Mouse (Mus musculus) thymus, postnatal 4 days (tissue): Measurements from ENCODE around the gene Ciz1.

Experiments
- DNase-seq: peaks from one replicate; pipeline ENCODE4 v3.0.0; 2021

Ciz1 gene

DNA sequence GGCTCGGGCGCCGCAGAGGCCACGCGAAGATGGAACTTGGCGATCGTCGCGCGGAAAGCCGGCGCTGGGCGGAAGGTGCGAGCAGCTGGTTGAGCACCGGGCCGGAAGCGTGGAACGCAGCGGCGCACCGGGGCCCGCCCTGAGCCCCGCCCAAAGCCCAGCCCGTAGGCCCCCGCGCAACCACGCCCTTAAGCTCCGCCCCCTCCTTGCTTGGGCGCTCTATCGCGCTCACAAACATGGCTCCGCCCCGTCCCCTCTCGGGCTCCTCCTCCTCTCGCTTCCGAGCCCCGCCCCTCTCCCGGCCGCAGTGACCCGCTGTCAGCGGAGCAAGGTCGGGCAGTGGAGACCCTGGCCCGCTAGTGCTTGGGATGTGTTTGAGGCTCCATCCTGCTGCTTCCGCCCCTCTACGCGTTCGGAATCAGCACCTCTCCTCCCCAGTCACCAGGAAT lies 29.7 kb downstream of the Ciz1 start, which contains the start of gene 1110008P14Rik:
1110008P14Rik (minus strand) TSS at position 164 of the 449 bp plus-strand sequence.
- peak; percentile 99 for DNase-seq

DNA sequence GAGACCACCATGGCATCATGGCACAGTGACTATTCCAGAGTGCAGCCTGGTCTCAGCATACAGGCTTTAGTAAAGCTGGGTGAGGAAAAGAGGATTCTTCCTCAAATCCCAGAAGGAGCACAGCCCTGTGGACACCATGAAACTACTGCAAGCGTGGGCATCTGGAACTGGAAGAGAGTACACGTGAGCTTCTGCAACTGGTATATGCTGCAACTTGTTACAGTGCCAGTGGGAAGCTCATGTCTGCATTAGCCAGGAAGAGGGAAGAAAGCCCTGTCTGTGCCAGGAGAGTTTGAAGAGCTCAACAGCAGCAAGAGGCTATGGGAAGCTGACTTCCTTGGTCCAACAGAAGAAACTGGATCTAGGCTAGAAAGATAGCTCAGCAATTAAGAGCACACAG lies 30.6 kb downstream of the Ciz1 start:
- DNase-seq = no peak

DNA sequence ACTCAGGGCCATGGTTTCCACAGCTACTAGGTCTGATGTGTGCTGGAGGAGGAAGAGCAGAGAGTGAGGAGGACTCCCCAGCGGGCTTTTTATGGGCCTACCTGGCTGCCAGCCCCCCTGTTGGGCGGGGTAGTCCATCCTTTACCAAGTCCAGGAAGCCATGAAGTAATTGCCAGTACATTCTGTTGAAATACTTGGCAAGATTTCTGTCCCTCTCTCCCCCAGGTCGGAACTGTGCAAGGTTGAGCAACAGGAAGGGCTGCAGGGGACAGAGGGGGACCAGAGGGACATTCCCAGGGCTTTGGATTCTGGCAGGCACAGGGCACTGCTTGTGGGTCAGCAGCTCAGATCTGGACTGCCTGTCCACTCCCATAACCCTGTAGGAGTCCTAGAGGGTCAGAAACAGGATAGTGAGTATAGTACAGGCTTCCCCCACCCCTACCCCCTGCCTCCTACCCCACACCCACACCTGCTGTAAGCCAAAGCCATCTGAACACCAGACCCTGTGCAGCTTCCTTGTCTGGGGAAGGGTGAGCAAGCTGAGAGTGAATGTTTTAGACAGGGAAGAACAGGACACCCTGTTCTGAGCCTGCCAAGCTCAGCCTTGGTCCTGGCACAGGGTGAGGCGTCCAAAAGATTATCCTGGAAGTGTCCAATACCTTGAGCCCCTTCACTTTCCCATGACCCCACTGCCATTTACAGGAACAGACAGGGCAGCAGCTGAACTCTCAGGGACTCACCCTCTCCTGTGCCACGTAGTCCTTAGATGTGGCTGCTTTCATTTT lies 35.8 kb downstream of the Ciz1 start, which contains the start of gene Lcn2:
Lcn2 (minus strand) TSS at position 547 of the 785 bp plus-strand sequence.
- no peak for DNase-seq

DNA sequence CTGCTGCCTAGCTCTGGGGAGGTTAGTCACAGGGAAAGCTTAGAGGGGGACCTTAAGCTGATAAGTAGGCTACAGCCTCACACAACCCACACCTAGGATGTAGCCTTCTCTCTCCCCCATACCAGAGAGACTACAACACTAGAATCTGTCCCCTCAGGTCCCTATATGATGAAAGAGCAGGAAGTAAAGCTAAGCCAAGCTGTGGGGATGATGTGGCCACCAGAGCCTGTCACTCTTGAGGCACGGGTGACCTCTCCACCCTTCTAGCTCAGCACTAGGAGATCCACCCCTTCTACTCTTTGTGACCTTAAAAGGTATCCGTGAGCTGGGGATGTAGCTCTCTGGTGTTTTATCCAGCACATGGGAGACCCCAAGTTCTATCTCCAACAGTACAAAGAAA lies 37.0 kb downstream of the Ciz1 start:
- no peak for DNase-seq

DNA sequence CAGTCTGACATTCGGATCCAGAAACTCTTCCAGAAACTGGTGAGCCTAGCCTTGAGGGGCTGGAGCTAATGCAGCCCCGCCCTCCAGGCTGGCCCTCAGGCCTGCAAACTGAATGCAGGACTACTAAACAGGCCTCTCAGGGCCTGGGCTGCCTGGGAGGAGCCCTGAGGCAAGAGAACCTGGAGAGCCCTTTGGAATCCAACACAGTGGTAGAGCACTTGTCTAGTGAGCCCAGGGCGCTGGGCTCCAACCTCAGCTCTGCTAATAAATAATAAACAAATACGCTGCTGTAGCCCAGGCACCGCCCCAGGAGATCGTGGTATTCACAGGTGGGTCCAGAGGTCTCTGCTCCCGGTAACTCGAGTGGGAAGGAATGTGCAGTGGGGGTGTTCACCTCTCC lies 38.7 kb downstream of the Ciz1 start:
- no peak for DNase-seq

DNA sequence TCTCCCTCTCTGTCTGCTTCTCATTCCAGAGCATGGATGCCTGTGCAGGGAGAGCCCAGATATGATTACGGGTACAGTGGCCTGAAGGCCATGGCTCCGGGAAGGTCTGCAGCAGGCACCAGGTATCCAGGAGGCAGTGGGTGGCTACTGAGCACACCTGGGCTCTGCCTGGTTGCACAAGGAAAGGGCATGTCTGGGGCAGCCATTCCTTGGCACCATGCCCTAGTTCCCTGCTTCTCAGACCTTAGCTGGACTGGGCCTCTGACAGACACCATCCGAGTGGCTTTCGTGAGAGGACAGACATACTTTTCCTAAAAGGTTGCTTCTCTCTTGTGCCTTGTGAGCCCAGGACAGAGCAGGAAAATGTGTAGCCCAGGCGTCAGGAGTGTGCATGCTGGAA lies 39.9 kb downstream of the Ciz1 start:
- no peak for DNase-seq

DNA sequence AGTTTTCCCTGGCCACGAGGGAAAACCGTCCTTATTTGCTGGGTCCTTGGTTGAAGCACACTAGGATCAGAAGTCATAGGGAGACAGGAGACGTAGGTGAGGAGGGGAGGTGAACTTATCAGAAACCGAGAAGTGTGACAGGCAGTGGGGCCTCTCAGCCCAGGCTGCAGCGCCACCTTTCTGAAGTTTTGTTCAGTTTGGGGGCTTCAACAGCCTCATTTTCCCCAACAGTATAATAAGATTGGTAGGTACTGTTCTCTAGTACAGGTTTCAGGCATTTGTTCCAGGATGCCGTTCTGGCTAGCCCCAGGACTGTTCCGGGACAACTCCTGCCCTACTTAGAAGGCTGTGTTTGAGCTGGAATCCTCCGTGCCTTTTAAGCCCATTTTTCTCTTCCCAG lies 42.8 kb downstream of the Ciz1 start:
- peak; percentile 82 for DNase-seq

DNA sequence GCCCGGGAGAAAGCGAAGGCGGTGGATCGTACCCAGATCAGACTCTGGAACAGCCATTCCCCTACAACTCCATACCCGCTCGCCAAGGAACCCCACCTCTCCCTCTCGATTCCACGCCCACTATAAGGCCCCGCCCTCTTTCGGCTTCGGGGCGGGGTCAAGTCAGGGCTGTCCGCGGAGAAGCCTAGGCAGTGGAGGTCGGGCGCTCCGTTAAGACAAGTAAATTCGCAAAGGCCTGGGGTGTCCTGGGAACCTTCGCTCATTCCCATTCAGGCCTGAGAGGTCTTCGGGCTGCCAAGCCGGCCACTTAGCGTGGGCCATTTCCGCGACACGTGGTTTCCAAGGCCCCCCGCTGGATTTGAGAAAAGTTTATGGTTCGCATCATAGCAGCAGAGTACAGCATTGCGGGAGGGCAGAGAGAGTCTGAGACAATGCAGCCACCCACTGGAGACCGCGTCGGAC lies 43.4 kb downstream of the Ciz1 start, which contains the start of gene Ptges2:
Ptges2 (plus strand) TSS at position 413 of the 462 bp plus-strand sequence.
- DNase-seq = peak; percentile 95

DNA sequence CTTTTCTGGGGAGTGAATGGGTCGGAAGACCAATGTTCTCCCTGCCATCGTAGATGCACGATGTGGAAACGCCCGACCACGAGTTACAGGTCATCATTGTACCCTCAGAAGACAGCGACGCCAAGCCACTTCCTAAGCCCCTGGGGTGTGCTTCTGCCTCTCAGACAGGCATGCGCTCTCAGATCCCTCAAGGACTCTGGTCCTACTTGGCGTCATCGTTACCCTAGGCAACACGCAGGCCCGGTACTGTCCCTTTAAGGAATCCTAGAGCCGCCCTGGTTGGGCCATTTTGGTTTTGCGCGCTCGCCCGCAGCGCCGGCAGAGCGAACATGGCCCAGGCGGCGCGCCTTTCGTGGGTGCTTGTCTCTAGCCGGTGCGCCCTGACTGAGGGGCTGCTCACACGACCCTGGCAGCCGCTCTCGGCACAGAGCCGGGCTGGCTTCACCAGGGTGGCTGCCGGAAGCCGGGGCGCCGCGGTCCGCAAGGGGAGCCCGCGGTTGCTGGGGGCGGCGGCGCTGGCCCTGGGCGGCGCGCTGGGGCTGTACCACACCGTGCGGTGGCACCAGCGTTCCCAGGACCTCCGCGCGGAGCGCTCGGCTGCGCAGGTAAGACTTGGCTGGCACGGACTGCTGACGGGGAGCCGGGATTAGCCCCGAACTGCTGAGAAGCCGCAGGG lies 44.0 kb downstream of the Ciz1 start:
- peak; percentile 78 for DNase-seq

DNA sequence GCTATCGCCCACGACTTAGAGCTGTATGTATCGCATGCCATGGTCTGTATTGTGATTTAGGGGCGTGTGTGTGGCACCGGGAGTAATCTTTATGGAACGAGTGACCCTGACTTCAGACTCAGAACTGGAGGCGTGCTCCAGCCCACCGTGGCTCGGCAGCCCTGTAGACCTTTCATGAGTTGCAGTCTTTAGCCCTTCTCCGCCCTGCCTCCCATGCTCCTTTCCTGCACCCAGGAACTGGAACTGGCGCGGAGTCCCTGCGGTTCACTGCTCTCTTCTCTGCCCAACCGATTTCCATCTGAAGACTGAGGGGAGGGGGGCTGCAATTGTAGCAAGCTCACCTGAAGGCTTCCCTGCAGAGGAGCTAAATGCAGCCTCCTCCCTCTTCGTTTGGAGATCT lies 44.6 kb downstream of the Ciz1 start:
- DNase-seq = peak; percentile 45

DNA sequence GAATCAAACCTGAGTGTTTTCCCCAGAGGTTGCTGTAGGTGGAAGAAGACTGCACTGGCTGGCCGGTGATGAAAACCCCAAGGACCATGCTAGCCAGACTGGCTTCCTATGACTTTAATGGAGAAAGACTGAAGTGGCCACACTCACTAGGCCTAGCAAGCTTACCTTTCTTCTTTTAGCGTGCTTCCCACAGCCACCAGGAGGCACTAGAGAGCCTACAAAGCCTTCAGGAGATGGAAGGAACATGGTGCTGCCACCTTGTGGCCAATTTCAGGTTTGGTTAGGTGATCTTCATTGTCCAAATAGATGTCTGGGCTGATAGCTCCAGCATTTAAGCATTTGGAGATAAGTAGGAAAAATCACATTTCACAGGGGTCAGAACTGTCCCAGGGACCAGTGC lies 52.5 kb downstream of the Ciz1 start:
- DNase-seq = peak; percentile 98

DNA sequence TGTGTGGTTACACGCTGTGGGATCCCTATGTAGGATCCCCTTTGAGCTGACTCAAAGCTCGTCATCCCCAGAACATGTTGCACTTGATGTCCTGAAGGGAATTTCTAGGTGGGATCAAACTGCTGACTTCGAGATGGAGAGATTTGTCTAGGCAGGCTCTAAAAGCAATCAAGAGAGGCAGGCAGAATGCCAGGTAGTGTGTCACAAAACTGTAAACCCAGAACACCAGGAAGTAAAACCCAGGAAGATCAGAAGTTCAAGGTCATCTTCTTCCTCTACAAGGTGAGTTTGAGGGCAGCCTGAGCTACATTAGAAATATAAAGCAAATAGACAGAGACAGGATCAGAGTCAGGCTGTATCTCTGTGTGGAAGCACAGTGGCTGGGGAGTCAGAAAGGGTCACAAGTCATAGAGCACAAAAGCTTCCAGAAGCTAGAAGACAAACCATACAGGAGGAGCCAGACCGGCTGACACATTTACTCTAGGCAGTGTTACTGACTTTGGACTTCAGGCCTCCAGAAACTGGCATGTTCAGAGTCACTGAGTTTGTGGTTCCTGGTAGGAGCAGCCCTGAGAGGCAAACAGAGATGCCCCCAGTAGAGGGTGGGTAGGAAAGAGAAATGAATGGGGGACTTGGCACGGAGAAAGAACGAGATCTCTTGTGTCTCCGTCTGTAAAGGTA lies 55.2 kb downstream of the Ciz1 start:
- no peak for DNase-seq

DNA sequence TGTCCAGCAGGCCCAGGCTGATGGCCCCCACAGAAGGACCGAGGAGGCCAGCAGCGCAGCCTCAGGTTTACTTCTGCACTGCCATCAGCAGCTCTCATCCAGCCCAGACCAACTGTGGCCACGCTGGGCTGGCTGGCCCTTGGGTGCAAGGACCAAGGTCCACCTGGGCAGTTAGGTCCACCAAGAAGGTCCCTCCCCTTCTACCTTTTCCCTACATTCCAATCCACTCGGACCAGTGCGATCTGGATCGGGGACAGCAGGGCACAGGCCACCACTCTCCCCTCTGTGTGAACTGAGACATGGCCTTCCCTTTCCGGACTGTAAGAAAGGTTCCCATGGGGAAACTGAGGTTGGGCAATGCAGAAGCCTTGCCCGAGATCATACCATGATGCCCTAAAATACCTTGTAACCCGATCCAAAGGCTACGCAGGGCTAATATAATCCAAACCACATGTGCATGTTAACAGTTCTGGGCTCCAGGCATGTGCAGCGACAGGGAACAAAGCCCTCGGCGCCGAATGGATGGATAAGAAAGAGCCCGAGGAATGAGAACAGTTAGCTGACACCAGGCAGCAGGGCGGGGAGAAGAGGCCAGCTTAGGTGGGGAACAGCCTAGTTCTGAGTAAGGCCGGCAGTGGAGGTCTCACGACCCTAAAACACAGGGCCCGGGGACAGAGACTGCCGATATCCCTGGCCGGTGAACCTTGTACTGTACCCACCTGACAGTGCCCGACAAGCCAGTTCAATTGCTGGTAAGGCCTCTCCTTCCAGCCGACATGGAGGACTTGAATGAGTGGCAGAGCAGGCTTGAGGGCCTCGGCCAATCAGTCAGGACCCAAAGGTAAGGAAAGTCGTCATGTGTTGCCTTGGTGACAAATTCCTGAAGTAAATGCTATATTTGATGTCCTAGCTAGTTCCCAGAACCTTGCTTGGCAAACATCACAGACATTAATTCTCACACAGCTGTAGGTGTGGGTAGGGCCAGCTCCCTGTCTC lies 56.6 kb downstream of the Ciz1 start:
- DNase-seq = no peak

DNA sequence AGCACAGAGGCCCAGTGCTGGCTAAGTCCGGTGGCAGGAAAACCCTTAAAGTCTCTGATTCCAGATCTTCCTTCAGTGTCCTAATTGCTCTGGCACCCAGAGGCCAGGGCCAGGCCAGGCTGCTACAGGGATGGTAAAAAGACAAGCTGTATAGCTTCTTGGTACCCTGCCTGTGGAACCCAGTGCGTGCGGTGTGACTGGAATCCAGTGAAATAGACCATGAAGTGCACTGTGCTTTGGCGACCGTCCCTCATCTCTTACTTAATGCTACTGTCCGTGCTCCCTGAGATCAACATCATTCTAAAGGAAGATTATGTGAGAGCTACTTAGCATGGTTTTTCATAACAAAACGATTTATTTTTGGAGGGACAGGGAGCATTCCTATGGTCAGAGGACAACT lies 59.3 kb downstream of the Ciz1 start:
- DNase-seq = no peak

DNA sequence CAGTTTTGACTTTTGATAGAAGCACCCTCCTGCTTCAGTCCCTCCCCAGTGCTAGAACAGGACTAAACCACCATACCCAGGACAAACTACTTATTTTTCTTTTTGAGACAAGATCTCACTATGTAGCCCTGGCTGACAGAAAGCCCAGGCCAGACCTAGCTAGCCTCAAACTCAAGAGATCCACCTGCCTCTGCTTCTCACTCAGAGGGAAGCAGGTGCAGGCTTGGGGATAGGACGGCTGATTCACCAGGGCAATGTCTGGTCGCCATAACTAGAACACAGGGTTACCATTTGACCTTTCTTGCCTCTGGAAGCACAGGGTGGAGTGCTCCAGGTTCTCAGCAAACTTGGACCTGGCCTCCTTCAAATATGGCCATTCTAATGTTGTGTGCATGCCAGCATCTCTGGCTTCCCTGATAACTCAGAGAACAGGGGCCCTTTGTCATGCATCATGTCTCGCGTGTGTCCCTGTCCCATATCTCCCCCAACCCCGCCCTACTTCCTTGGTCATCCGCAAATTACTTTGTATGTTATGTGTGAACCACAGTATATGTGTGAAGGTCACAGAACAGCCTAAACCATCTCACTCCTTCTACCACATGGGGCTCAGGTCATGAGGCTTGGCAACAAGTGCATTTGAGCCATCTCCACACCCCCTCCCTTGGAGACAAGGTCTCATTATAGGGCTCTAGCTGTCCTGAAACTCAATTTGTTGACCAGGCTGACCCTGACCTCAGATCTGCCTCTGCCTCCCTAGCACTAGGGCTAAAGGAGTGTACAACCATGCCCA lies 60.8 kb downstream of the Ciz1 start:
- no peak for DNase-seq

DNA sequence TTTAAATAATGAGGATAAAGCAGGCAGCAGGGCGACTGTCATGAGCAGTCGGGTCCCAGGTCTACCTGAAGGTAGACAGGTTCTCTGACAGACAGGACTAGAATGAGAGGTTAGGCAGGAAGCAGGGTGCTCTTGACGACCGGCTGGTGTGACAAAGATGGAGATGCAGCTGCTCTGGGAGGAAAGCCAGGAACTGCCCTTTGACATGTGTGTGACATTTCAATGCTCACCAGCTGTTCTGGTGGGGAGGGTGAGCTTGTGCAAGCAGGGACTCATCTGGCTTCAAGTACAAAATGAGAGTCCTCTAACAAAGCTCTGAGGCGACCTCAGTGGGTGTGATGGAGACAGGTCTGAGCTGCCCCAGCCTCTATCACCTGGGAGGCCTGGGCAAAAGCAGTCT lies 61.8 kb downstream of the Ciz1 start:
- no peak for DNase-seq

DNA sequence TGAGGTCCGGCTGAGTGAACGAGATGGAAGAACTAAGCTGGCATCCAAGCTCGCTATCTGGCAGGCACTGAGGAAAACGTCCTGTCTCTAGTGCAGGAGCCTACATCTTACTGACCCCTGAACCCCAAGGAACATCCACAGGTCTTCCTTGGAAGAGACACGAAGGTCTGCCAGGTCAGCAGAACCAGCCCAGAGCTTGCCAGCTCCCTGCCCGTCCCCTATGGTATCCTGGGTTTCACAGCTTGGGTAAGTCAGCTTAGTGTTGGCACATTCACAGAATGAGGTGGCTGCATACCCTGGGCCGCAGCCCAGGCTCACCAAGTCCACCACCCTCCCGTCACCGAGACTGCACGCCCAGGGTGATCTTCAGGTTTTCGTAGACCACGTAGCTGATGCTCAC lies 63.7 kb downstream of the Ciz1 start:
- DNase-seq = no peak

DNA sequence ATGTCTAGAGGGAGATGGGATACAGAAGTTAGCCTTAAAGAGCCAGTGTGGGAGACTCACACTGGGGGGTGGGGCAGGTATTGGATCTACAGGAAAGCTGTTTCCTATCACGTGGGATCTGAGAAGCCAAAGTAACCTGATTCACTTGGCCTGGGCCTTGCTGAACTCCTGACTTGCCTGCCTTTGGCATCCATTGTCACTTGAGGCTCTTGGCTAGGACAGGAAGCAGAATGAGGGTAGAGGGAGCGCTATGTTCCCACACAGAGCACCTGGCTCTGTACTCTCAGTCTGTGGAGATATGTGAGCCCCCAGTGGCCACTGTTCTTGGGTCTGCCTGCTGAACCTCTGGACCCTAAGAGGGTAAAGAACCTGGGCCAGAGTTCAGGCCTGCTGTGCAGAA lies 64.4 kb downstream of the Ciz1 start:
- no peak for DNase-seq

DNA sequence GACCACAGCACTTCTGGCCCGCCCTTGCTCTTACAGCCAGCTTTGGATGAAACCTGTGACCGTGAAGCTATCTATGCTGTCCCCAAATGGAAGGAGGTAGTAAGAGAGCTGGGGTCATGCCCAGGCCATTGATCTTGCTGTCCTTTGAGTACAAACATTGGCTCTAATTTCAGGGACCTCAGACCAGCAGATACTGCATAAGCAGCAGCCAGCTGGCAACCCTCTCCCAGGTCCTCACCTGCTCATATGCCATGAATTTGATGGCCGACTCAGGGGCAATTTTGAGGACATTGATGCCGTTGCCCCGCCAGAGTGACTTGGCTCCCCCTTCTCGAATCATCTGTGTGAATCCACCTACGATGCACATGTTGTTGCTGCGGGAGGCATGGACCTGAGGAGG lies 65.4 kb downstream of the Ciz1 start:
- no peak for DNase-seq

DNA sequence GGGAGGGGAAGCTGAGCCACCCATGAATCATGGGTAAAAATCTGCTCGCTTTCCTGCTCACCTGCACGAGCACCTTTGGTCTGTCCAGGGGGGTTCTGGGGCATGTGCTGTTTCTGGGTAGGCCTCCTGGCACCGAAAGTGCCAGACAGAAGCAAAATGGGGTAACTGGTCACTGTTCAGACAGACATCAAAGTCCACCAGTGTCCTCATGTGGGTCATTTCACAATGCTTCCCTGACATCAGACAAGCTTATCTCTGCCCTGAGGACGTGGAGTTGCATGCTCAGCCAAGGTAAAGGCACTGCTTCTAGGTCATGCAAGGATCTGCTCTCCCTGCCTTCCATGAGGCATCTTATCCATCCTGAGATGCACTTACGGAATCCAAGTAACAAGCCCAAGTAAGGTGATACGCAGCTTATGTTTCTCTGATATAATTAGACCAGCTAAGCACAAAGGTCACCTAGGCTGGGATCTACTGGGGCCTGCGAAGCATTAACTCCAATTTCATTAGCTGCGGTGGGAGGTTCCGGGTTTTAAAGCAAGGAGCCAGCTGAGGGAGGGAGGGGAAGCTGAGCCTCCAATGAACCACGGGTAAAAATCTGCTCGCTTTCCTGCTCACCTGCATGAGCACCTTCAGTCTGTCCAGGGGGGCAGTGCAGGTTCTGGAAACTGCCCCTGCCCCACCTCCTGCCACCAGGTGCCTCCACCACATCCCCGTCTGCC lies 66.5 kb downstream of the Ciz1 start:
- DNase-seq = no peak

DNA sequence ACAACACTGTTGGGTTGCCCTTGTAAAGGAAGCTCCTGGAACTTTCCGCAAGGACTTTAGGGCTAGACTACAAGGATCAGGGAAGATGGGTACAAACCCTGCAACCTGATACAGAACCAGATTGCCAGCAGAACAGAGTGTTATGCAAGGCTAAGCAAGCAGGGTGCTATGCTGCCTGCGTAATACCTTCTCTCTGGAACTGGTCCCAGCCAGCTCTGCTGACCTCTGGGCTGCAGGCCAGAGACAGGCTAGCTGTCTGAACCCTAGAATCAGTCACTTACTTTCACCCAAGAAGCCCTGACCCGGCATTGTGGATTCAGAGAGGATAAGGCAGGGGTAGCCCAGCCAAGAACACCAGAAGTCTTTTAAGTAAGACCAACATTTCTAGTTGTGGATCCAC lies 67.2 kb downstream of the Ciz1 start:
- no peak for DNase-seq
